Mouse (Mus musculus): ENCODE measurements around the gene Sfxn5. TPM values are rescaled to one million over a fixed set of nuclear protein-coding genes. Genes with fewer than 3 reads are reported as not detected.

Gene Sfxn5
- total RNA-seq, 2 experiments from 2014 or later: 0.84 to 1.7 TPM

GRCm38 (mm10) chr6:85250811-85251241 is 82.4 kb downstream of the Sfxn5 start:
- ATAC-seq (replicated peaks; ENCODE audit: low FRiP score, poor library complexity, severe bottlenecking): no peak

GRCm38 (mm10) chr6:85249821-85250220 is 83.4 kb downstream of the Sfxn5 start:
- ATAC-seq (replicated peaks; ENCODE audit: low FRiP score, poor library complexity, severe bottlenecking): no peak

GRCm38 (mm10) chr6:85239044-85239489 is 94.2 kb downstream of the Sfxn5 start:
- 0 out of 2 replicates have a peak, but pooled peaks have one; percentile 35 for ATAC-seq (replicated peaks; ENCODE audit: low FRiP score, poor library complexity, severe bottlenecking)

GRCm38 (mm10) chr6:85237595-85238337 is 95.5 kb downstream of the Sfxn5 start:
- ATAC-seq (replicated peaks; ENCODE audit: low FRiP score, poor library complexity, severe bottlenecking): no peak

- ATAC-seq (replicated peaks; ENCODE audit: low FRiP score, poor library complexity, severe bottlenecking): no peak
Measured at GRCm38 (mm10) chr6:85237001-85237400, 96.2 kb downstream of the Sfxn5 start.

GRCm38 (mm10) chr6:85234796-85235195 is 98.4 kb downstream of the Sfxn5 start:
- ATAC-seq (replicated peaks; ENCODE audit: low FRiP score, poor library complexity, severe bottlenecking): no peak

GRCm38 (mm10) chr6:85232836-85233623 is 100.2 kb downstream of the Sfxn5 start:
- ATAC-seq (replicated peaks; ENCODE audit: low FRiP score, poor library complexity, severe bottlenecking): no peak

- no peak for ATAC-seq (replicated peaks; ENCODE audit: low FRiP score, poor library complexity, severe bottlenecking)
Measured at GRCm38 (mm10) chr6:85232045-85232444, 101.2 kb downstream of the Sfxn5 start.

GRCm38 (mm10) chr6:85231469-85231868 is 101.8 kb downstream of the Sfxn5 start:
- no peak for ATAC-seq (replicated peaks; ENCODE audit: low FRiP score, poor library complexity, severe bottlenecking)

GRCm38 (mm10) chr6:85230762-85231161 is 102.5 kb downstream of the Sfxn5 start:
- ATAC-seq (replicated peaks; ENCODE audit: low FRiP score, poor library complexity, severe bottlenecking): no peak

- ATAC-seq (replicated peaks; ENCODE audit: low FRiP score, poor library complexity, severe bottlenecking): no peak
Measured at GRCm38 (mm10) chr6:85227520-85227919, 105.7 kb downstream of the Sfxn5 start.

- no peak for ATAC-seq (replicated peaks; ENCODE audit: low FRiP score, poor library complexity, severe bottlenecking)
Measured at GRCm38 (mm10) chr6:85226570-85226969, 106.7 kb downstream of the Sfxn5 start.

GRCm38 (mm10) chr6:85224442-85224891 is 108.8 kb downstream of the Sfxn5 start:
- ATAC-seq (replicated peaks; ENCODE audit: low FRiP score, poor library complexity, severe bottlenecking): no peak

- no peak for ATAC-seq (replicated peaks; ENCODE audit: low FRiP score, poor library complexity, severe bottlenecking)
Measured at GRCm38 (mm10) chr6:85223498-85224150, 109.6 kb downstream of the Sfxn5 start.

GRCm38 (mm10) chr6:85222551-85222950 is 110.7 kb downstream of the Sfxn5 start:
- ATAC-seq (replicated peaks; ENCODE audit: low FRiP score, poor library complexity, severe bottlenecking): no peak

GRCm38 (mm10) chr6:85220917-85221316 is 112.3 kb downstream of the Sfxn5 start:
- no peak for ATAC-seq (replicated peaks; ENCODE audit: low FRiP score, poor library complexity, severe bottlenecking)

- ATAC-seq (replicated peaks; ENCODE audit: low FRiP score, poor library complexity, severe bottlenecking): no peak
Measured at GRCm38 (mm10) chr6:85219706-85220105, 113.5 kb downstream of the Sfxn5 start.

GRCm38 (mm10) chr6:85218684-85219445 is 114.4 kb downstream of the Sfxn5 start:
- ATAC-seq (replicated peaks; ENCODE audit: low FRiP score, poor library complexity, severe bottlenecking): no peak

GRCm38 (mm10) chr6:85218251-85218650 is 115.0 kb downstream of the Sfxn5 start:
- ATAC-seq (replicated peaks; ENCODE audit: low FRiP score, poor library complexity, severe bottlenecking): no peak

- ATAC-seq (replicated peaks; ENCODE audit: low FRiP score, poor library complexity, severe bottlenecking): no peak
Measured at GRCm38 (mm10) chr6:85210686-85211085, 122.5 kb downstream of the Sfxn5 start.
